25 mouse cellular contexts compared by ENCODE assay signal in genomic region chr9:52738560-52739100, GRCm38 (mm10). TPM values are rescaled to one million over a fixed set of nuclear protein-coding genes. Genes with fewer than 3 reads are reported as not detected.
A peak's percentile ranks its signal among the peaks of the same experiment; 100 is the strongest.
DNase-seq lines count a peak whose midpoint lies in the region; TF ChIP-seq lines count a peak whose summit lies in the region.
"Had no signal": no experiment of that assay in that cellular context is flagged by ENCODE, and none has a peak within 500 bp of the region (broad histone marks: within the 10 kb centered on the region; RNA-seq: fewer than 3 reads in every experiment).

No protein-coding gene starts in this region.

- H3K27ac ChIP-seq in left cerebral cortex, adult 2 months = peak overlapping the region; percentile 58
- H3K27ac ChIP-seq: embryonic facial prominence, embryonic 15.5 days; forebrain, embryonic 10.5 days; gastrocnemius, adult 2 months; heart, embryonic 13.5 days; hindbrain, embryonic 13.5 days; hindbrain, postnatal 0 days had no signal

- peak; percentile 40 to 53 for DNase-seq in frontal cortex, adult 2 months (ENCODE audit: extremely low spot score in 1 of 2, low spot score in 1 of 2)
- DNase-seq in frontal cortex, postnatal 10 days (ENCODE audit: low spot score in 2 of 2) = no peak
- no peak for DNase-seq in left cerebral cortex, adult 2 months (ENCODE audit: extremely low spot score in 1 of 2, low spot score in 2 of 2)
- no peak for DNase-seq in left cerebral cortex, postnatal 4 days
- DNase-seq in 3T3-L1 (ENCODE audit: low read depth, low spot score) = peak; percentile 17
- DNase-seq in telencephalon, adult 2 months (ENCODE audit: low read depth, low spot score) = peak; percentile 68
- DNase-seq in kidney, postnatal 4 days = no peak
- DNase-seq: adrenal gland, adult 8-10 months; adrenal gland, postnatal 36 days; cerebellum, adult 11 months; cerebellum, adult 8-10 months; cerebellum, postnatal 14 days; embryo, embryonic 11 days; gastrocnemius, adult 2 months; gastrocnemius, postnatal 25 days; heart, postnatal 4 days had no signal

- intact Hi-C loops in left cerebral cortex, adult 2 months (cut with DNase I) = loop anchor here (2.0 kb wide), 1 partner anchor 60 kb away; the partner anchor contains the start of gene AI593442
- intact Hi-C loops in left cerebral cortex, postnatal 4 days (cut with DNase I) = no loop called here

- H3K4me3 ChIP-seq in left cerebral cortex, adult 2 months = no peak overlapping the region
- H3K4me3 ChIP-seq: embryonic facial prominence, embryonic 15.5 days; erythroblast, embryonic 14.5 days; forebrain, embryonic 10.5 days; gastrocnemius, adult 2 months; heart, embryonic 13.5 days; hindbrain, embryonic 13.5 days had no signal

- no peak for TF ChIP-seq CTCF in left cerebral cortex, adult 2 months (IDR thresholded peaks at IDR 0.05)

RNA-seq across cellular contexts. Expression of gene AI593442, which starts 59.0 kb away (rescaled TPM):
- 42.5 and 54.1 TPM in 2 replicates for polyA plus RNA-seq in frontal cortex, adult 2 months (2012; rRNA removed)
- 100 to 1,000 TPM; 150 to 177 TPM for total RNA-seq in left cerebral cortex, adult 2 months (2021)
- 10 to 100 TPM; 73.1 to 78.1 TPM for total RNA-seq in left cerebral cortex, postnatal 4 days (2021)
- total RNA-seq: adrenal gland, postnatal 36 days; CH12.LX; common myeloid progenitor, adult 5-6 weeks; granulocyte monocyte progenitor cell, adult 5-6 weeks had no signal

Comparison
In these comparisons a context has a peak if more than half of its experiments do, and no peak if none do; other contexts are left out.
1. DNase-seq: peak in frontal cortex, adult 2 months (2 of 2), 3T3-L1 (single experiment) and telencephalon, adult 2 months (single experiment); none in frontal cortex, postnatal 10 days (0 of 2), left cerebral cortex, adult 2 months (0 of 2), left cerebral cortex, postnatal 4 days (single experiment) and kidney, postnatal 4 days (0 of 2).